Mouse (Mus musculus): Measurements from ENCODE around the gene Rasa4. TPM values are rescaled to one million over a fixed set of nuclear protein-coding genes. Genes with fewer than 3 reads are reported as not detected.

The Rasa4 gene
- polyA plus RNA-seq (2014; fragmentation: Illumina TruSeq; extraction: RNeasy Lipid Tissue Mini Kit (QIAGEN cat#74804); ENCODE audit: low read depth, low replicate concordance), result 12.6 TPM

GRCm38 (mm10) chr5:136083669-136084107 is at the start of gene Rasa4:
Rasa4 (plus strand) TSS chr5:136083916.

GRCm38 (mm10) chr5:136038258-136039214 is 45.2 kb upstream of the Rasa4 start, which contains the start of gene Upk3b:
Upk3b (plus strand) TSS chr5:136038496.

GRCm38 (mm10) chr5:136054301-136055077 is 29.2 kb upstream of the Rasa4 start, which contains the start of gene Upk3bl:
Upk3bl (plus strand) TSS chr5:136054492.

GRCm38 (mm10) chr5:136115891-136116783 is 32.4 kb downstream of the Rasa4 start, which contains the start of gene Polr2j:
Polr2j (plus strand) TSS chr5:136116631.

GRCm38 (mm10) chr5:136135571-136136291 is 52.0 kb downstream of the Rasa4 start, which contains the start of the genes Lrwd1 and Alkbh4:
Lrwd1 (minus strand) TSS chr5:136136074.
Alkbh4 (plus strand) TSS chr5:136136146.

Other genes with a start within 250 kb of the Rasa4 start
- gene Hspb1, start 196.0 kb upstream of the Rasa4 start, polyA plus RNA-seq (2014; fragmentation: Illumina TruSeq; extraction: RNeasy Lipid Tissue Mini Kit (QIAGEN cat#74804); ENCODE audit: low read depth, low replicate concordance), result 85.0 TPM
- gene Ywhag, start 149.3 kb upstream of the Rasa4 start, polyA plus RNA-seq (2014; fragmentation: Illumina TruSeq; extraction: RNeasy Lipid Tissue Mini Kit (QIAGEN cat#74804); ENCODE audit: low read depth, low replicate concordance), result 136 TPM
- 7.0 TPM for gene Ssc4d, start 109.4 kb upstream of the Rasa4 start, polyA plus RNA-seq (2014; fragmentation: Illumina TruSeq; extraction: RNeasy Lipid Tissue Mini Kit (QIAGEN cat#74804); ENCODE audit: low read depth, low replicate concordance)
- gene Zp3, start 103.8 kb upstream of the Rasa4 start, polyA plus RNA-seq (2014; fragmentation: Illumina TruSeq; extraction: RNeasy Lipid Tissue Mini Kit (QIAGEN cat#74804); ENCODE audit: low read depth, low replicate concordance), result not detected
- 29.3 TPM for gene Dtx2, start 89.1 kb upstream of the Rasa4 start, polyA plus RNA-seq (2014; fragmentation: Illumina TruSeq; extraction: RNeasy Lipid Tissue Mini Kit (QIAGEN cat#74804); ENCODE audit: low read depth, low replicate concordance)
- 35.5 TPM for gene Upk3b, start 45.4 kb upstream of the Rasa4 start, polyA plus RNA-seq (2014; fragmentation: Illumina TruSeq; extraction: RNeasy Lipid Tissue Mini Kit (QIAGEN cat#74804); ENCODE audit: low read depth, low replicate concordance)
- gene Upk3bl, start 29.4 kb upstream of the Rasa4 start, polyA plus RNA-seq (2014; fragmentation: Illumina TruSeq; extraction: RNeasy Lipid Tissue Mini Kit (QIAGEN cat#74804); ENCODE audit: low read depth, low replicate concordance), result not detected
- 89.6 TPM for gene Polr2j, start 32.7 kb downstream of the Rasa4 start, polyA plus RNA-seq (2014; fragmentation: Illumina TruSeq; extraction: RNeasy Lipid Tissue Mini Kit (QIAGEN cat#74804); ENCODE audit: low read depth, low replicate concordance)
- gene Lrwd1, start 52.2 kb downstream of the Rasa4 start, polyA plus RNA-seq (2014; fragmentation: Illumina TruSeq; extraction: RNeasy Lipid Tissue Mini Kit (QIAGEN cat#74804); ENCODE audit: low read depth, low replicate concordance), result 15.6 TPM
- gene Alkbh4, start 52.2 kb downstream of the Rasa4 start, polyA plus RNA-seq (2014; fragmentation: Illumina TruSeq; extraction: RNeasy Lipid Tissue Mini Kit (QIAGEN cat#74804); ENCODE audit: low read depth, low replicate concordance), result 6.9 TPM
- gene Orai2, start 86.8 kb downstream of the Rasa4 start, polyA plus RNA-seq (2014; fragmentation: Illumina TruSeq; extraction: RNeasy Lipid Tissue Mini Kit (QIAGEN cat#74804); ENCODE audit: low read depth, low replicate concordance), result 5.1 TPM
- 25.3 TPM for gene Prkrip1, start 115.0 kb downstream of the Rasa4 start, polyA plus RNA-seq (2014; fragmentation: Illumina TruSeq; extraction: RNeasy Lipid Tissue Mini Kit (QIAGEN cat#74804); ENCODE audit: low read depth, low replicate concordance)
- gene Sh2b2, start 162.6 kb downstream of the Rasa4 start, polyA plus RNA-seq (2014; fragmentation: Illumina TruSeq; extraction: RNeasy Lipid Tissue Mini Kit (QIAGEN cat#74804); ENCODE audit: low read depth, low replicate concordance), result 12.9 TPM

All from adipose tissue, adult 10 weeks (tissue).